Mouse (Mus musculus): ENCODE data around the gene Cxcl3.
"Not testable (repeated sequence)": the region's sequence is repeated elsewhere in the genome, so short reads cannot be mapped to it uniquely, and the experiment has no call there.

Cxcl3 gene

GRCm38 (mm10) chr5:90789306-90790073 is 3.6 kb downstream of the Cxcl3 start:
- in situ Hi-C loops (cut with MboI, MseI) = loop anchor here (5.0 kb wide), 1 partner anchor 132 kb away; no protein-coding TSS in a partner anchor

GRCm38 (mm10) chr5:90790074-90790502 is 4.2 kb downstream of the Cxcl3 start:
- in situ Hi-C loops (cut with MboI, MseI) = no loop called here

- in situ Hi-C loops (cut with MboI, MseI) = no loop called here
Measured at GRCm38 (mm10) chr5:90794195-90794625, 8.3 kb downstream of the Cxcl3 start, which contains the start of gene Cxcl15. Gene Cxcl15 (plus strand): TSS chr5:90794534.

GRCm38 (mm10) chr5:90795392-90795791 is 9.5 kb downstream of the Cxcl3 start:
- in situ Hi-C loops (cut with MboI, MseI) = not testable (repeated sequence)

GRCm38 (mm10) chr5:90804574-90804973 is 18.7 kb downstream of the Cxcl3 start:
- in situ Hi-C loops (cut with MboI, MseI) = loop anchor here (5.0 to 25.0 kb wide), 3 partner anchors 38 to 767 kb away; no protein-coding TSS in a partner anchor

GRCm38 (mm10) chr5:90806050-90806449 is 20.1 kb downstream of the Cxcl3 start:
- in situ Hi-C loops (cut with MboI, MseI) = loop anchor here (25.0 kb wide), 1 partner anchor 769 kb away; no protein-coding TSS in a partner anchor

- in situ Hi-C loops (cut with MboI, MseI) = loop anchor here (25.0 kb wide), 1 partner anchor 770 kb away; no protein-coding TSS in a partner anchor
Measured at GRCm38 (mm10) chr5:90807176-90807950, 21.5 kb downstream of the Cxcl3 start.

- in situ Hi-C loops (cut with MboI, MseI) = loop anchor here (25.0 kb wide), 1 partner anchor 782 kb away; no protein-coding TSS in a partner anchor
Measured at GRCm38 (mm10) chr5:90819756-90820155, 33.9 kb downstream of the Cxcl3 start.

GRCm38 (mm10) chr5:90832145-90832767 is 46.4 kb downstream of the Cxcl3 start:
- in situ Hi-C loops (cut with MboI, MseI) = no loop called here

GRCm38 (mm10) chr5:90832768-90833388 is 47.0 kb downstream of the Cxcl3 start:
- in situ Hi-C loops (cut with MboI, MseI) = no loop called here

GRCm38 (mm10) chr5:90834436-90834835 is 48.5 kb downstream of the Cxcl3 start:
- in situ Hi-C loops (cut with MboI, MseI) = no loop called here

- in situ Hi-C loops (cut with MboI, MseI) = no loop called here
Measured at GRCm38 (mm10) chr5:90838582-90838981, 52.7 kb downstream of the Cxcl3 start.
